ENCODE assay signal across 9 mouse cellular contexts in the genomic region with DNA sequence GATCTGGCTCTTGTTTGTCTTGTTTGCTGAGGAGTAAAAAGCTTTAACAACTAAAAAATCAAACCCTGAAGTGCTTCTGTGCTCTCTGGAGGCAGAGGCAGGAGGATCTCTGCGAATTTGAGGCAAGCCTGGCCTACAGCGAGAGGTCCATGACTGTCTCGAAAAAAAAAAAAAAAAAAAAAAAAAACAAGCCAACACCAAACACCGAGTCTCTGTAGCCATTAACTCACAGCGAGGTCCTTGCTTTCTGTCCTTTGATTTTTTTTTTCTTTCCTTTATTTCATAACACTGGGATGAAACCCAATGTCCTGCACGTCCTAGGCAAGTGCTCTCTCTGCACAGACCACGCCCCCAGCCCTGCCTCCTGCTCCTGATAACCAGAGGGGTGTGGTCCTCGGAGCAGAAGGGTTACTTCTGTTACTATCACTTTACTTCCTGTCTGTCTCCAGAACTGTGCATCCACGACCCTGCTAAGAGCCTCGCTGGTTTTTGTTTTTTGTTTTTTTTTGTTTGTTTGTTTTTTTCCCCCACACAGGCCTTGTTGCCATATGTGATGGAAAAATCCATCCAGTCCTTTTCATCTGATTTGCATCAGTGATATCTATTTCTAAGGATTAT. TPM values are rescaled to one million over a fixed set of nuclear protein-coding genes. Genes with fewer than 3 reads are reported as not detected.
DNase-seq lines count a peak whose midpoint lies in the region; ATAC-seq lines count a peak whose summit lies in the region.
"Had no signal": no experiment of that assay in that cellular context is flagged by ENCODE, and none has a peak within 500 bp of the region (broad histone marks: within the 10 kb centered on the region; RNA-seq: fewer than 3 reads in every experiment).

No protein-coding gene starts in this region.

- H3K4me1 ChIP-seq in heart, embryonic 11.5 days (ENCODE audit: control insufficient read depth, insufficient read depth, low read length) = peaks cover 5% of the 10 kb centered on the region; the same call in 1 of the 2 replicates
- H3K4me1 ChIP-seq: limb, embryonic 13.5 days had no signal

- no peak overlapping the region for H3K9ac ChIP-seq in heart, embryonic 11.5 days (ENCODE audit: low read depth, low read length)
- H3K9ac ChIP-seq: limb, embryonic 13.5 days had no signal

- 57% methylated on average over 10 of the region's 10 CpGs for WGBS in heart, embryonic 11.5 days (ENCODE audit: insufficient replicate concordance)

- H3K27ac ChIP-seq in heart, embryonic 11.5 days (ENCODE audit: low read depth, low read length) = peak overlapping the region; percentile 85; the same call in 1 of the 2 replicates
- H3K27ac ChIP-seq: limb, embryonic 13.5 days had no signal

- peak; percentile 40 for DNase-seq in CD4-positive helper T cell, adult 2 months (ENCODE audit: low read depth, low spot score)
- peak; percentile 75 for DNase-seq in ZHBTc4 (ENCODE audit: low read depth, low spot score)
- peak; percentile 72 to 79 for DNase-seq in lung, adult 18-20 months
- peak; percentile 62 for DNase-seq in testis, postnatal 10 days (ENCODE audit: low spot score)
- no peak for DNase-seq in retina, postnatal 1 day
- DNase-seq in layer of hippocampus, adult 18-20 months (ENCODE audit: low spot score in 2 of 2) = no peak
- no peak for DNase-seq in cerebellum, adult 9-10 months

- H3K4me2 ChIP-seq in heart, embryonic 11.5 days = no peak overlapping the region
- H3K4me2 ChIP-seq: limb, embryonic 13.5 days had no signal

- no peaks in the 10 kb centered on the region for H3K36me3 ChIP-seq in heart, embryonic 11.5 days (ENCODE audit: control insufficient read depth, insufficient read depth, low read length)
- H3K36me3 ChIP-seq: limb, embryonic 13.5 days had no signal

- no peaks in the 10 kb centered on the region for H3K9me3 ChIP-seq in heart, embryonic 11.5 days (replicated peaks; ENCODE audit: control insufficient read depth, low read length)
- H3K9me3 ChIP-seq: limb, embryonic 13.5 days had no signal

- ATAC-seq in heart, embryonic 11.5 days (replicated peaks; ENCODE audit: insufficient number of reproducible peaks, low FRiP score, low TSS enrichment) = 0 out of 2 replicates have a peak, but pooled peaks have one; percentile 60

- H3K4me3 ChIP-seq in heart, embryonic 11.5 days (ENCODE audit: low read depth, low read length) = no peak overlapping the region
- H3K4me3 ChIP-seq: limb, embryonic 13.5 days had no signal

- H3K27me3 ChIP-seq in heart, embryonic 11.5 days (ENCODE audit: control insufficient read depth, insufficient read depth, low read length) = no peaks in the 10 kb centered on the region
- H3K27me3 ChIP-seq: limb, embryonic 13.5 days had no signal

RNA-seq across cellular contexts. Expression of a gene that starts 28.0 kb away (rescaled TPM):
- polyA plus RNA-seq in heart, embryonic 11.5 days (2014; fragmentation: Nextera tagmentation; extraction: Ambion mirVana) = 4.7 and 5.5 TPM in 2 replicates
- 10 to 100 TPM; 19.9 to 23.1 TPM for total RNA-seq in layer of hippocampus, adult 18-20 months (2021)

RNA-seq across cellular contexts. Expression of a gene that starts 40.7 kb away (rescaled TPM):
- polyA plus RNA-seq in heart, embryonic 11.5 days (2014; fragmentation: Nextera tagmentation; extraction: Ambion mirVana) = 271 and 345 TPM in 2 replicates
- 100 to 1,000 TPM; 460 to 466 TPM for total RNA-seq in layer of hippocampus, adult 18-20 months (2021)

Comparison
In these comparisons a context has a peak if more than half of its experiments do, and no peak if none do; other contexts are left out.
1. DNase-seq: peak in CD4-positive helper T cell, adult 2 months (single experiment), ZHBTc4 (single experiment), lung, adult 18-20 months (2 of 2) and testis, postnatal 10 days (single experiment); none in retina, postnatal 1 day (single experiment), layer of hippocampus, adult 18-20 months (0 of 2) and cerebellum, adult 9-10 months (single experiment).